Mouse (Mus musculus): ENCODE data around the gene Parm1.

DNA sequence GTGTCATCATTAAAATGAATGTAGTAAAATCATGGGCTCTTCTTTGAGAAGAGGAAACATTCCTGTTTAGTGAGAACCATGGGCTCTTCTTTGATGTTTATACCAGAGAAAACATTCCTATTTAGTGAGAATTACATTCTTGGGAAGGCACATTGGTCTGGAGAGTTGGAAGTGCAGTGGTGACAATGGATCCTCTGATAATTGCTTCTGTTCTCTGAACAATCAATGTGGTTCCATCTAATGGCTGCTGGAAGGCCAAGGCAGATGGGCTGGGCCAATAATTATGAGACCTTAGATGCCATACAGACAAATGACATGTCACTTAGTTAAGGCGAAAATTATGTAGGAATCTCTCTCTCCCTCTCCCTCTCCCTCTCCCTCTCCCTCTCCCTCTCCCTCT, 16.1 kb upstream of the Parm1 start:
- TF ChIP-seq CTCF (conservative IDR thresholded peaks at IDR 0.05; ENCODE audit: insufficient read depth, insufficient read length, low read depth, low read length): no peak
- no peak for TF ChIP-seq POLR2A (IDR thresholded peaks at IDR 0.05; ENCODE audit: low read depth, low read length)

All from kidney, adult 2 months (tissue).